Mouse (Mus musculus) right cerebral cortex, postnatal 36 days (tissue): ENCODE measurements around the gene Barx2.
A peak's percentile ranks its signal among the peaks of the same experiment; 100 is the strongest.

Experiments used
- DNase-seq, 2 experiments: peaks; one replicate each; pipeline ENCODE4 v3.0.0; 2022; ENCODE audit warnings: low spot score in 2 of 2, mixed read lengths in 1 of 2

Gene Barx2

GRCm38 (mm10) chr9:31888333-31888732, 24.9 kb downstream of the Barx2 start:
- DNase-seq: no peak

GRCm38 (mm10) chr9:31886258-31886657, 27.0 kb downstream of the Barx2 start:
- DNase-seq: no peak

- no peak for DNase-seq
Observed at GRCm38 (mm10) chr9:31882376-31882775, 30.9 kb downstream of the Barx2 start.

- DNase-seq: no peak
Observed at GRCm38 (mm10) chr9:31875556-31875955, 37.7 kb downstream of the Barx2 start.

GRCm38 (mm10) chr9:31874236-31874635, 39.0 kb downstream of the Barx2 start:
- no peak for DNase-seq

- no peak for DNase-seq
Observed at GRCm38 (mm10) chr9:31871410-31871809, 41.9 kb downstream of the Barx2 start.

GRCm38 (mm10) chr9:31868823-31869460, 44.3 kb downstream of the Barx2 start:
- no peak for DNase-seq

- no peak for DNase-seq
Observed at GRCm38 (mm10) chr9:31863830-31864229, 49.4 kb downstream of the Barx2 start.

GRCm38 (mm10) chr9:31859446-31859845, 53.8 kb downstream of the Barx2 start:
- no peak for DNase-seq

GRCm38 (mm10) chr9:31858720-31859340, 54.4 kb downstream of the Barx2 start:
- DNase-seq: peak in 1 of 2 experiments; percentile 10

- peak in 1 of 2 experiments; percentile 35 for DNase-seq
Observed at GRCm38 (mm10) chr9:31857512-31857911, 55.8 kb downstream of the Barx2 start.

- DNase-seq: peak; percentile 39 to 45
Observed at GRCm38 (mm10) chr9:31856437-31856836, 56.8 kb downstream of the Barx2 start.

GRCm38 (mm10) chr9:31855668-31856067, 57.6 kb downstream of the Barx2 start:
- no peak for DNase-seq

- DNase-seq: no peak
Observed at GRCm38 (mm10) chr9:31851710-31852109, 61.6 kb downstream of the Barx2 start.

- no peak for DNase-seq
Observed at GRCm38 (mm10) chr9:31850706-31851105, 62.6 kb downstream of the Barx2 start.

GRCm38 (mm10) chr9:31849387-31849786, 63.9 kb downstream of the Barx2 start:
- no peak for DNase-seq

GRCm38 (mm10) chr9:31844614-31845013, 68.6 kb downstream of the Barx2 start:
- DNase-seq: no peak

GRCm38 (mm10) chr9:31841108-31841815, 72.0 kb downstream of the Barx2 start:
- DNase-seq: no peak

GRCm38 (mm10) chr9:31840571-31840970, 72.7 kb downstream of the Barx2 start:
- DNase-seq: no peak

GRCm38 (mm10) chr9:31840037-31840436, 73.2 kb downstream of the Barx2 start:
- no peak for DNase-seq

- DNase-seq: no peak
Observed at GRCm38 (mm10) chr9:31839106-31840027, 73.9 kb downstream of the Barx2 start.

GRCm38 (mm10) chr9:31838047-31838446, 75.2 kb downstream of the Barx2 start:
- no peak for DNase-seq
